Mouse (Mus musculus) embryonic facial prominence, embryonic 12.5 days (tissue): Measurements from ENCODE around the gene Entpd8. TPM values are rescaled to one million over a fixed set of nuclear protein-coding genes. Genes with fewer than 3 reads are reported as not detected.

Source experiments
- ATAC-seq: fragments of 200-750 bp; cut with Nextera tagmentation; 2 replicates; pipeline ENCODE4 v1.8.0; 2017; ENCODE audit not compliant: insufficient number of reproducible peaks, insufficient read depth, low FRiP score, low TSS enrichment
- H3K27ac ChIP-seq: fragments of 300-500 bp; sonication (generic); 2 replicates; pipeline ENCODE4 v1.5.1; 2016; ENCODE audit warnings: mild to moderate bottlenecking
- H3K27me3 ChIP-seq: fragments of 300-500 bp; sonication (generic); 2 replicates; pipeline ENCODE4 v1.6.1; 2016; ENCODE audit warnings: mild to moderate bottlenecking, moderate library complexity
- H3K36me3 ChIP-seq: fragments of 300-500 bp; sonication (generic); 2 replicates; pipeline ENCODE4 v1.6.1; 2016; ENCODE audit warnings: mild to moderate bottlenecking
- H3K4me1 ChIP-seq: fragments of 300-500 bp; sonication (generic); 2 replicates; pipeline ENCODE4 v1.6.1; 2016
- H3K4me2 ChIP-seq: fragments of 300-500 bp; sonication (generic); replicated peaks from 2 replicates; pipeline ENCODE4 v1.6.1; 2016; ENCODE audit warnings: mild to moderate bottlenecking, moderate library complexity
- H3K4me3 ChIP-seq: fragments of 300-500 bp; sonication (generic); 2 replicates; pipeline ENCODE4 v1.5.1; 2016; ENCODE audit warnings: mild to moderate bottlenecking
- H3K9ac ChIP-seq: fragments of 300-500 bp; sonication (generic); 2 replicates; pipeline ENCODE4 v1.6.1; 2016; ENCODE audit warnings: mild to moderate bottlenecking, moderate library complexity
- H3K9me3 ChIP-seq: fragments of 300-500 bp; sonication (generic); 2 replicates; pipeline ENCODE4 v1.6.1; 2016; ENCODE audit warnings: mild to moderate bottlenecking, moderate library complexity
- WGBS: fragments of 180-500 bp; shearing (Covaris S2); methylation state at CpG from one replicate; pipeline ENCODE4 v1.1.7; 2016; 5-methylcytosine and 5-hydroxymethylcytosine counted together
- polyA plus RNA-seq: library from polyadenylated mRNA; unstranded; fragments of >200 nt; fragmentation: Nextera tagmentation; extraction: Ambion mirVana; gene quantifications from 2 replicates; pipeline ENCODE4 v1.2.1, GENCODE M21; 2016

Gene Entpd8
- polyA plus RNA-seq, 1 experiment from 2014 or later, result not detected

GRCm38 (mm10) chr2:25065537-25065936, 14.6 kb upstream of the Entpd8 start:
- ATAC-seq, result no peak

DNA sequence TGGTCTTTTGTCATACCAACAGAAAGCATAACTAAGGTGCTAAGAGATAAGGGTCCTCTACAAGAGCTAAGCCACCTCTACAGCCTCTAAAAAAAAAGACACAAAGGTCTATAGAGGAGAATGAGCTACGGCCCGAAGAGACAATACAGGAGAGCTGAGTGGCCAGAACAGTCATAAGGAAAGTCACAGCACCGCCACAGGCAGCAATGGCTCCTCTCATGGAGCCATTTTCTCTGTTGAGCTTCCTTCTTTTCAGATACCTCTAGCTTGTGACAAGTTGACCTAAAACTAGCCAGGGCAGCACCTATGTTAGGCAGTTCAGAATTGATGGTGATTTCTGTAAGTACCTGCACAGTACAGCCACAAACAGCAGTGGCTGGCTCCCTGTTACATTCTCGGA, 13.6 kb upstream of the Entpd8 start:
- no peaks in the 10 kb centered on the region for H3K4me1 ChIP-seq
- 74% methylated on average over 4 of the region's 4 CpGs for WGBS
- H3K4me3 ChIP-seq, result no peak overlapping the region
- no peak overlapping the region for H3K4me2 ChIP-seq
- ATAC-seq, result no peak
- H3K9me3 ChIP-seq, result no peaks in the 10 kb centered on the region
- H3K27me3 ChIP-seq, result no peaks in the 10 kb centered on the region
- H3K27ac ChIP-seq, result no peak overlapping the region
- no peak overlapping the region for H3K9ac ChIP-seq
- peaks cover 15% of the 10 kb centered on the region; the same call in 1 of the 2 replicates for H3K36me3 ChIP-seq

More at GRCm38 (mm10) chr2:25065537-25065936, 14.6 kb upstream of the Entpd8 start:
- Histone ChIP-seq H3K4me1 (no peaks in the 10 kb centered on the region), H3K4me2 (no peak overlapping the region), H3K9ac (no peak overlapping the region), H3K9me3 (no peaks in the 10 kb centered on the region), H3K36me3 (peaks cover 25% of the 10 kb centered on the region; the same call in 1 of the 2 replicates), H3K27me3 (no peaks in the 10 kb centered on the region), H3K4me3 (no peak overlapping the region), H3K27ac (no peak overlapping the region)

GRCm38 (mm10) chr2:25069537-25069936, 10.6 kb upstream of the Entpd8 start:
- H3K4me2 ChIP-seq, result no peak overlapping the region
- H3K9ac ChIP-seq, result no peak overlapping the region
- 79% methylated on average over 4 of the region's 4 CpGs for WGBS
- no peaks in the 10 kb centered on the region for H3K36me3 ChIP-seq
- no peaks in the 10 kb centered on the region for H3K27me3 ChIP-seq
- ATAC-seq, result no peak
- H3K4me3 ChIP-seq, result no peak overlapping the region
- H3K27ac ChIP-seq, result no peak overlapping the region
- no peaks in the 10 kb centered on the region for H3K4me1 ChIP-seq
- no peaks in the 10 kb centered on the region for H3K9me3 ChIP-seq

DNA sequence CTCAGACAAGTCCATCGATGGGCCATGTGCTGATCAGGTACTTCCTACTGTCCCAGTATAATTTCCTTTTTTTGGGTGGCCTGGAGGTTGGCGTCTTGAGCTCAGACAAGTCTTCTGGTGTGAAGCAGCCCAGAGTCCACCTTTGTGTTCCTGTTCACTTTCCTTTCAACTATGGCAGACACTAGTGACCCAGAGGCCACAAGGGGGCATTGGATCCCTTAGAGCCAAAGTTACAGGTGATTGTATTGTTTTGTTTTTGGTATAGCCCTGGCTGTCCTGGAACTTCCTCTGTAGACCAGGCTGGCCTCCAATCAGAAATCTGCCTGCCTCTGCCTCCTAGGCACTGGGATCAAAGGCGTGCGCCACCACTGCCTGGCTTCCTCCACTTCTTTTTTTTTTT, 7.7 kb upstream of the Entpd8 start:
- no peak overlapping the region for H3K4me3 ChIP-seq
- H3K27ac ChIP-seq, result no peak overlapping the region
- no peaks in the 10 kb centered on the region for H3K4me1 ChIP-seq
- no peak overlapping the region for H3K4me2 ChIP-seq
- 91% methylated on average over 4 of the region's 4 CpGs for WGBS
- ATAC-seq, result no peak
- H3K9me3 ChIP-seq, result no peaks in the 10 kb centered on the region
- no peaks in the 10 kb centered on the region for H3K36me3 ChIP-seq
- H3K9ac ChIP-seq, result no peak overlapping the region
- H3K27me3 ChIP-seq, result no peaks in the 10 kb centered on the region

- WGBS, result 74% methylated on average over 4 of the region's 4 CpGs
Measured at GRCm38 (mm10) chr2:25075506-25075905, 4.6 kb upstream of the Entpd8 start.

DNA sequence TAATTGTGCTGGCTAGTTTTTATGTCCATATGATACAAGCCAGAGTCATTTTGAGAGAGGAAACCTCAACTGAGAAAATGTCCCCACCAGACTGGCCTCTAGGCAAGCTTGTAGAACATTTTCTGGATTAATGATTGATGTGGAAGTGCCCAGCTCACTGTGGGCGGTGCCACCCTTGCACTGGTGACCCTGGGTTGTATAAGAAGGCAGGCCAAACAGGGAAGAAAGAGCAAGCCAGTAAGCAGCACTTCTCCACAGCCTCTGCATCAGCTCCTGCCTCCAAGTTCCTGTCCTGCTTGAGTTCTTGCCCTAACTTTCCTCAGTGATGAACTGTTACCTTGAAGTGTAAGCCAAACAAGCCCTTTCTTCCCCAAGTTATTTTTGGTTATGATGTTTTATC, 1.1 kb upstream of the Entpd8 start:
- H3K4me1 ChIP-seq, result no peaks in the 10 kb centered on the region
- H3K27me3 ChIP-seq, result no peaks in the 10 kb centered on the region
- H3K36me3 ChIP-seq, result no peaks in the 10 kb centered on the region
- no peak overlapping the region for H3K4me2 ChIP-seq
- H3K9ac ChIP-seq, result no peak overlapping the region
- ATAC-seq, result no peak
- H3K27ac ChIP-seq, result no peak overlapping the region
- no peaks in the 10 kb centered on the region for H3K9me3 ChIP-seq
- H3K4me3 ChIP-seq, result no peak overlapping the region
- 59% methylated on average over 1 of the region's 1 CpGs for WGBS

More at GRCm38 (mm10) chr2:25075506-25075905, 4.6 kb upstream of the Entpd8 start:
- no peak overlapping the region for H3K27ac ChIP-seq
- no peak for ATAC-seq
- H3K4me3 ChIP-seq, result no peak overlapping the region
- H3K27me3 ChIP-seq, result no peaks in the 10 kb centered on the region
- no peaks in the 10 kb centered on the region for H3K36me3 ChIP-seq
- no peak overlapping the region for H3K9ac ChIP-seq
- no peaks in the 10 kb centered on the region for H3K9me3 ChIP-seq
- H3K4me1 ChIP-seq, result no peaks in the 10 kb centered on the region
- H3K4me2 ChIP-seq, result no peak overlapping the region

GRCm38 (mm10) chr2:25083697-25084096, 3.6 kb downstream of the Entpd8 start:
- 80% methylated on average over 4 of the region's 4 CpGs for WGBS

DNA sequence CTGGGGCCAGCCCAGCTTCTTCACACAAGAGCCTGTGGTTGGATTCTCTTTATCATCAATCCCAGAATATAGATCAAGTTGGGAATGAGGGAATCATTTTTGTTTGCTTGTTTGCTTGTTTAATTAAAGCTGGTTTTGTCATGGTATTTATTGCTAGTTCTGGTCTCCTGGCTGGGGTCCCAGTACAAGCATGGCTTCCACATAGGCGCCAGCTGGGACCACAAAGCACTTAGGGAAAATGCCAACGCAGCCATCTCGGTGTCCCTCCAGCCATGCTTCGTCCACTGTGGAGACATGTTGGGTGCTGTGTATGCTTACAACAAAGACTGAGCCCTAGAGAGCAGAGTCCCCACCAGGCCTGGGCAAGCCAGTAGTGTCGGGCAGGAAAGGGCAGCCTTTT, 5.5 kb downstream of the Entpd8 start:
- no peak overlapping the region for H3K4me3 ChIP-seq
- H3K9me3 ChIP-seq, result no peaks in the 10 kb centered on the region
- H3K27me3 ChIP-seq, result no peaks in the 10 kb centered on the region
- no peak overlapping the region for H3K9ac ChIP-seq
- no peak for ATAC-seq
- no peak overlapping the region for H3K27ac ChIP-seq
- WGBS, result 89% methylated on average over 5 of the region's 5 CpGs
- no peaks in the 10 kb centered on the region for H3K36me3 ChIP-seq
- no peak overlapping the region for H3K4me2 ChIP-seq
- no peaks in the 10 kb centered on the region for H3K4me1 ChIP-seq

More at GRCm38 (mm10) chr2:25083697-25084096, 3.6 kb downstream of the Entpd8 start:
- H3K36me3 ChIP-seq, result no peaks in the 10 kb centered on the region
- H3K4me2 ChIP-seq, result no peak overlapping the region
- no peak overlapping the region for H3K4me3 ChIP-seq
- H3K27ac ChIP-seq, result no peak overlapping the region
- no peak overlapping the region for H3K9ac ChIP-seq
- no peak for ATAC-seq
- H3K4me1 ChIP-seq, result no peaks in the 10 kb centered on the region
- H3K27me3 ChIP-seq, result no peaks in the 10 kb centered on the region
- no peaks in the 10 kb centered on the region for H3K9me3 ChIP-seq

GRCm38 (mm10) chr2:25087842-25088241, 7.7 kb downstream of the Entpd8 start:
- Histone ChIP-seq H3K27me3 (no peaks in the 10 kb centered on the region), H3K9me3 (no peaks in the 10 kb centered on the region), H3K4me3 (no peak overlapping the region), H3K4me2 (no peak overlapping the region), H3K36me3 (no peaks in the 10 kb centered on the region), H3K27ac (no peak overlapping the region), H3K4me1 (no peaks in the 10 kb centered on the region), H3K9ac (no peak overlapping the region)
- WGBS, result 95% methylated on average over 2 of the region's 2 CpGs
- ATAC-seq, result no peak

GRCm38 (mm10) chr2:25088636-25089035, 8.5 kb downstream of the Entpd8 start:
- H3K9me3 ChIP-seq, result no peaks in the 10 kb centered on the region
- ATAC-seq, result no peak
- H3K4me2 ChIP-seq, result no peak overlapping the region
- no peaks in the 10 kb centered on the region for H3K36me3 ChIP-seq
- WGBS, result 75% methylated on average over 3 of the region's 3 CpGs
- no peaks in the 10 kb centered on the region for H3K27me3 ChIP-seq
- no peaks in the 10 kb centered on the region for H3K4me1 ChIP-seq
- no peak overlapping the region for H3K27ac ChIP-seq
- H3K9ac ChIP-seq, result no peak overlapping the region
- H3K4me3 ChIP-seq, result no peak overlapping the region

DNA sequence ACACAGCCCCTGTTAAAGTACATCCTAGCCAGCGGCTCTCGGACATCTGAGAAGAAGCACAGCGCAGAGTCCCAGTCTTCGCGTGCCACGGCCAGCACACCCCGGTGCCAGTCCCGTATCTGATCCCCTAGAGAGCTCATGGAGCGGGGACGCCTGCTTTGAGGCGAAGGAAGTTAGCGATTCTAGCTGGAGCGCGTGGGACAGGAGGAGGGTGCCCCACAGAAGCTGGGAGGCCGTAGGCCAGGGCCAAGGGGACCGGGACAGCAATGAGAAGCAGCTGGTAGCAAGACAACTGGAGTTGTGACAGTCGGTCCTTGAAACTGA, 14.6 kb downstream of the Entpd8 start:
- peak overlapping the region; percentile 36 for H3K4me2 ChIP-seq
- peaks cover 19% of the 10 kb centered on the region for H3K27me3 ChIP-seq
- WGBS, result 43% methylated on average over 17 of the region's 17 CpGs
- H3K9me3 ChIP-seq, result no peaks in the 10 kb centered on the region
- ATAC-seq, result no peak
- no peaks in the 10 kb centered on the region for H3K36me3 ChIP-seq
- H3K4me1 ChIP-seq, result peaks cover 3% of the 10 kb centered on the region; the same call in 1 of the 2 replicates
- no peak overlapping the region for H3K27ac ChIP-seq
- peak overlapping the region; percentile 6; the same call in 1 of the 2 replicates for H3K4me3 ChIP-seq
- H3K9ac ChIP-seq, result no peak overlapping the region

DNA sequence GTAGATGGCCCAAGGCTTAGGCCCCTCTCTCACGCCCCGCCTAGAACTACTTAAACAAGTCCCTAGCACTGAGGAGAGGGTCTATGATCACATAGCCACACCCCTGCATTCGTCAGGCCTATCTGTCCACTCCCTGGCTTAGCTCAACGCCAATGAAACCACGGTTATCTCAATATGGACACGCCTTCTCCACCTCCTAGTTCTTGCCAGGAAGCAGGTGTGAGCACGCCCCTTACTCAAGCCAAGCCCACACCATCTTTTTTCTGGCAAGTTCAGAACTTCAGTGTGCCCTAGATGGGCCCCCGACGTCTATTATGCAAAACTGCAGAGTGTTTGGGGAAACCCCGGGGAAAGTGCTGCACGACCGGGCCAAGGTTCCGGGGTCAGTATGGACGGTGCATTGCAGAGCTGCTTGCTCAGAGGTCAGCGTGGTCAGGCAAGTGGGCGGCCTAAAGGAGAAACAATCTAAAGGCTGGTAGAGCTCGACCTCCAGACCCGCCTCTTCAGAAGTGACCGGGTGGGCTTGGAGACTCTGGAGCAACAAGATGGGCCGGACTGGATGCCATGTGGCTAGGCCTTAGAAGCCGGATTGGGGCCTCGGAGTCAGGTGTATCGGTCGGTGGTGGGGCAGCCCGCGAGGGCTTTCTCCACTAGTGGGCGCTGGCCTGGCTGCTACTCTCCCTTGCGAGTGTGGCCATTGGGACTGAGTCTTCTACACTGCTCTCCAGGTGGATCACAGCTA, 15.2 kb downstream of the Entpd8 start, which contains the start of gene Noxa1:
Noxa1 (minus strand) TSS at position 41 of the 742 bp plus-strand sequence.
- Histone ChIP-seq H3K4me2 (peak within 1 kb of the TSS; percentile 36), H3K4me3 (peak within 1 kb of the TSS; percentile 6; the same call in 1 of the 2 replicates), H3K27ac (no peak within 1 kb of the TSS), H3K27me3 (peaks cover 19% of the 10 kb centered on the region), H3K36me3 (no peaks in the 10 kb centered on the region), H3K9ac (no peak within 1 kb of the TSS), H3K9me3 (no peaks in the 10 kb centered on the region), H3K4me1 (peaks cover 3% of the 10 kb centered on the region; the same call in 1 of the 2 replicates)
- WGBS, result 43% methylated on average over 28 of the region's 28 CpGs
- ATAC-seq, result 0 out of 2 replicates have a peak, but pooled peaks have one; percentile 65
